Mouse (Mus musculus) regulatory T cell (primary cell): ENCODE measurements around the gene Pigyl.

Experiments used
- in situ Hi-C: fragments of 300-600 bp; cut with MboI, MseI; formaldehyde crosslinking; loops from one replicate; pipeline ENCODE4 v1.15.1; 2025; ENCODE audit warnings: high pct_unique_total_duplicates

Pigyl gene

DNA sequence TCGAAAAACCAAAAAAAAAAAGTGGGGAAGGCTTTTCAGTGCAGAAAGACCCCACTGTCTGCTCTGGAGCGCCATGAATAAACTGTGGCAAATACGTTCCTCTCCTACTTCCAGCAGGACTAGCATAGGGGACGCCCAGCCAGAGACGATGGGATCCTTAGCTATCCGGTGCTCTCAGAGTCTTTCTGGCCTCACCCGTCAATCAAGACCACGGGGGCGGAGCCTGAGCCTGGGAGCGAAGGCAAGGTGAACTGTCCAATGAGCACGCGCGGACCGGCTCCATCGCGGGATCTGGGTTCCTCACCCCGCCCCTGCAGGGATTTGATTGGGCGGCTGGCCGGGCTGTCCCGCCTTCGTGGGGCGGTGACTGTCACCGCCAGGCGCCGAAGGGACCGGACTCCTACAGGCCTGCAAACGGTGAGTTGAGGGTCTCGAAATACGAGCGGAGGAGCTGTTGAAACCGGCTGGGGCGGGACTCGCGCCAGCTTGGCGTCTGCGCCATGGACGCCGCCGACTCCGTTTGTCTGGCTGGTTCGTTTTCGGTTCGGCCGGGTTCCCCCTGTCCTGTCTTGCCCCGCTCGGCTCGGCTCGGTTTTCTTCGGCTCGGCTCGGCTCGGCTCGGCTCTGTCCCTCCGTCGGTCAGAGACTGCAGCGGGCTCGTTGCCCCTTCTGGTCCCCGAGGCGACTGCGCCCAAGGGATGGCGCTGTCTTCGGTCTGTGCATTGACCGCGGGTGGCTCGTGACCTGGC is at the start of gene Pigyl:
TSS of gene Pigyl (plus strand) at position 350 of the 749 bp plus-strand sequence.
- in situ Hi-C loops, result no loop called here

- in situ Hi-C loops, result no loop called here
Measured at GRCm38 (mm10) chr9:22108194-22108593, 48.5 kb upstream of the Pigyl start.

GRCm38 (mm10) chr9:22115635-22116034 is 41.0 kb upstream of the Pigyl start:
- in situ Hi-C loops, result no loop called here

- in situ Hi-C loops, result no loop called here
Measured at GRCm38 (mm10) chr9:22116086-22116485, 40.6 kb upstream of the Pigyl start.

DNA sequence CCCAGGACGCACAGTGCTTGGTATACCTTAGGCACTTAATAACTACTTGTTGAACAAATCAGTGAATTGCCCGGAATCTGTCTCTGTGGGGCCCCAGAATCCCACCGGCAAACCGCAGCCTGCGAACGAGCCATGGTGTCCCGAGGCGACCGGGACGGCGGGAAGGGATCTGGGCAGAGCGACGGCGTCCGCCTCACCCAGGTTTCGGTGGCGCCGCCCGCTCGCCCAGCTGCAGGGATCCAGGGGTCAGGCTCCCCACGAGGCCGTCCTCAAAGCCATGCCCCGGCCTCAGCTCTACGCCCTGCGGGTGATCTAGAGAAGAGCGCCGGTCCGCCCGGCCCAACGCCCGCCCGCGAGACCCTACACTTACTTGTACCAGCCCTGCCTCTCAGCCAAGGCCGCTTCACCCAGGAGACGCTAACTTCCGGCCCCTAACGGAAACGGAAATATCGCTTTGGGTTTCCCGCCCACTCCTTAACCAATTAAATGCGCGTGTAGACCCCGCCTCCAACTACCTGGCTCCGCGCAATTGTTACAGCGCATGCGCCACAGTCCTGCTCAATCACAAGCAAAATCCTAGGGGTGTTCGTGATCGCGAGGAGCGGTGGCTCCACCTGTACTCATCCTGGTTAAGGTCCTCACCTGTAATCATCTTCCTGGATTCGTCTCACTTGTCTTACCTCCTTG is 39.8 kb upstream of the Pigyl start, which contains the start of gene Elof1:
TSS of gene Elof1 (minus strand) at position 433 of the 687 bp plus-strand sequence.
- in situ Hi-C loops, result no loop called here

- in situ Hi-C loops, result no loop called here
Measured at GRCm38 (mm10) chr9:22117754-22118456, 38.7 kb upstream of the Pigyl start.

DNA sequence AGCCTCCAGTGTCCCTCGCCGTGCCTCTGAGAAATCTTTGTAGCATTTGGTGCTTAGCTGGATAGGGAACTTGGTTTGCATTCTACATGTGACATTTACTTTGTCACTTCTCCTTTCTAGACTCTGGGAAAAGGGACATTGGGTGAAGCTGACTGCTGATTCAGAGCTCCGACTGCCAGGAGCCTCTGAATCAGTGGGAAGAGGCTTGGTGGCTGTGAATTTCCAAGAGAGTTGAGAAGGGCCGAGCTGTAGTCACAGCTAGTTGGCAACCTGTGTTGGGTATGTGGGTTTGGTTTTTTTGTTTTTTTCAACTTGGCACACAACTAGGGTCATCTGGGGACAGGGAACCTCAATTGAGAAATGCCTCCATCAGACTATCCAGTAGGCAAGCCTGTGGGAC is 37.1 kb upstream of the Pigyl start:
- in situ Hi-C loops, result no loop called here

GRCm38 (mm10) chr9:22121545-22121944 is 35.1 kb upstream of the Pigyl start:
- in situ Hi-C loops, result loop anchor here (5.0 kb wide), 1 partner anchor 54 kb away; no protein-coding TSS in a partner anchor

DNA sequence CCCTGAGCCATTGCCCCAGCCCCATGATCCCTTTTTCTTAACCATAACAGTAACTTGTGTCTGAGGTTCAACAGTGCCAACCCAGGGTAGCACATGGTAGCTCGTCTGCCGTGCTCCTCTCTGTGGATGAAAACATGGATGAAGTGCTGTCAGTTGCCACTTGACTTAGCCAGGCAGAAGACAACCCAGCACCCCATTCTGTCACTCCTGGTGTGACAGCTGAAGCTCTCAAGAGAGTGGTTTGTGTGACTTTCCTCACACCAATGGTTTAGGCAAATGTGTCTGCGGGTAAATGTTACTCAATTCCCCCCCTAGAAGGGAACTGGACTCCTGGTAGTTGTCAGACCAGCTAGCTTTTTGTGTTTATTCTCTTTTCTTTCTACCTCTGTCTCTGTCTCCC is 34.6 kb upstream of the Pigyl start:
- in situ Hi-C loops, result loop anchor here (5.0 kb wide), 1 partner anchor 55 kb away; no protein-coding TSS in a partner anchor

- in situ Hi-C loops, result loop anchor here (5.0 kb wide), 1 partner anchor 56 kb away; no protein-coding TSS in a partner anchor
Measured at GRCm38 (mm10) chr9:22123069-22123609, 33.5 kb upstream of the Pigyl start.

DNA sequence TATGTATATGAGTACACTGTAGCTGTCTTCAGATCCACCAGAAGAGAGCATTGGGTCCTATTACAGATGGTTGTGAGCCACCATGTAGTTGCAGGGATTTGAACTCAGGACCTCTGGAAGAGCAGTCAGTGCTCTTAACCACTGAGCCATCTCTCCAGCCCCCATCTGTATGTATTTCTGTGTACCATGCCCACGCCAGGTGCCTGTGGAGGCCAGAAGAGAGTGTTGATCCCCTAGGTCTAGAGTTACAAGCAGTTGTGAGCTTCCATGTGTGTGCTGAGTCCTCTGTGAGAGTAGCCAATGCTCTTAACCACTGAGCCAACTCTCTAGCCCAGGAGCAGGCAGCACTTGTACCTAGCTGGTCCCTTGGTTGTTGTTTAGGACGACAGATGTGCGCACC is 32.5 kb upstream of the Pigyl start:
- in situ Hi-C loops, result loop anchor here (5.0 kb wide), 1 partner anchor 57 kb away; no protein-coding TSS in a partner anchor

- in situ Hi-C loops, result no loop called here
Measured at GRCm38 (mm10) chr9:22125246-22126027, 31.2 kb upstream of the Pigyl start.

DNA sequence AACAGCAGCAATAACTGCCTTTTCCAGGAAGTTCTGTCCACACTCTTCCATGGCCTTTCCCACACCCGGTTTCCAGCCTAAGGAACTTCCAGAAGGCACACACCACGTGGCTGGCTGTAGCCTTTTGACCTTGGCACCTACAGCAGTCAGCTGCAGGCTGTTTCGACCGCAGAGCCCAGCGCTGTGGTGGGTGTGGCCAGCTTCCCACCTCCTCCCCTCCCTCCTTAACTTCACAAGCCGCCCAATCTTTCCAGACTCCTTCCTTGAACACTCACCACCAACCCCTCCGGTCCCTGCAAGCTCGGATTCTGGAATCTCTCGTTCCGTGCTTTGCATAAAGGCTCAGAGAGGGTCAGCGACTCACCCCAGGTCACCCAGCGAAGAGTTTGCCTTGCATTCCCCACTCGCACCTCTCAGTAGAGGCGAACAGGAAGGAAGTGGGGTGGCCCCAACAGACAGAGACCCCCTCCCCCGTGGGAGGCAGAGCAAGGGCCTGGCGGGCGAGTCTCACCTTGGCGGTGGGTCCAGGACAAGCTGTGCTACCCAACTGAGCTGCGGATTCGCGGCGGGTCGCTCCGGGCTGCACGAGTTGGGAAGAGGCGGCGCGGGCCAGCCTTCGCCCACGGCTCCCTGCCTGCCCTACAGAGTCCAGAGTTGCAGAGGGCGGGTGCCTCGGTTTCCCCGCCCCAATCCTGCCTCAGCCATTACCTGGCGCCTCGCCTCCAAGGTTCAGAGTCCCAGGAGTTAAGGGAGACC is 25.2 kb upstream of the Pigyl start:
- in situ Hi-C loops, result no loop called here

DNA sequence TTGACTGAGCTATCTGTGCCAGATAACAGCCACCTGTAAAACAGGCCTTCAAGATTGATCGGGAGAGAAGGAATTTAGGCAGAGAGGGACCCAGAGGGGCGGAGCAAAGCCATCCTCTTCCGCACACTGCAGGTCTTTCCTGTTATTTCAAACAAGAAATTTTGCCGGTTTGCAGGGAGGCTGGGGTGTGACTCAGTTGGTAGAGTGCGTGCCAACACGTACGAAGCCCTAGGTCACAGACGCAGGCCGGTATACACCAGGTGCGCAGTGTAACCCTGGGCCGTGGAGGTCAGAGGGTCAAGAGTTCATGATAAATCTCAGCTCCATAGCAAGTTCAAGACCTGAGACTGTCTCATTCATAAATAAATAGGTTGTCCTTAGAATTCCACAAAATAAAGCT is 24.4 kb upstream of the Pigyl start:
- in situ Hi-C loops, result no loop called here

- in situ Hi-C loops, result no loop called here
Measured at GRCm38 (mm10) chr9:22134246-22134890, 22.3 kb upstream of the Pigyl start.

DNA sequence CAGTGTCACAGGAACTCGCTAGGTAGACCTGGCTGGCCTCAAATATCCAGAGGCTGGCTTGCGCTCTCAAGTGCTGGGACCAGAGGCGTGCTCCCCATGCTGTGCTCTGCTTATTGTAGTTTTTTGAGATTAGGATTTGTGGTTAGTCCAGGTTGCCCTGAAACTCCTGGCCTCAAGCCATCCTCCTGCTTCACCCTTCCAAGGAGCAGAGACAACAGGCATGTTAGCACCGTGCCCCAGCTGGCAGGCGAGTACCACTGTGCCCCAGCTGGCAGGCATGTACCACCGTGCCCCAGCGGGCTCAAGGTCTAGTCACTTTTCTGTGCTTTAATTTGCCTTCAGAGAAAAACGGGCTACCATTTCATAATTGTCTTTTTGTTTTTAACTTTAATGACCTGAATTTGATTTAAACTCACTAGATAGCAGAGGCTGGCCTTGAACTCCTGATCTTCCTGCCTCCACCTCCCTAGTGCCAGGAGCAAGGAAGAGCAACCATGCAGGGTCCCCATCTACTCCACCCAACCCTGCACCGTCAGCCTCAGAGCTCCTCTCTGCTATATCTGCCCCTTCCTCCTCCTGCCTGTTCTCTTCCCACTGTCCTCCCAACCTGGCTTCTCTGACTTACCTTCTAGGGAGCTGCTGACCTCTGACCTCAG is 21.5 kb upstream of the Pigyl start:
- in situ Hi-C loops, result no loop called here

DNA sequence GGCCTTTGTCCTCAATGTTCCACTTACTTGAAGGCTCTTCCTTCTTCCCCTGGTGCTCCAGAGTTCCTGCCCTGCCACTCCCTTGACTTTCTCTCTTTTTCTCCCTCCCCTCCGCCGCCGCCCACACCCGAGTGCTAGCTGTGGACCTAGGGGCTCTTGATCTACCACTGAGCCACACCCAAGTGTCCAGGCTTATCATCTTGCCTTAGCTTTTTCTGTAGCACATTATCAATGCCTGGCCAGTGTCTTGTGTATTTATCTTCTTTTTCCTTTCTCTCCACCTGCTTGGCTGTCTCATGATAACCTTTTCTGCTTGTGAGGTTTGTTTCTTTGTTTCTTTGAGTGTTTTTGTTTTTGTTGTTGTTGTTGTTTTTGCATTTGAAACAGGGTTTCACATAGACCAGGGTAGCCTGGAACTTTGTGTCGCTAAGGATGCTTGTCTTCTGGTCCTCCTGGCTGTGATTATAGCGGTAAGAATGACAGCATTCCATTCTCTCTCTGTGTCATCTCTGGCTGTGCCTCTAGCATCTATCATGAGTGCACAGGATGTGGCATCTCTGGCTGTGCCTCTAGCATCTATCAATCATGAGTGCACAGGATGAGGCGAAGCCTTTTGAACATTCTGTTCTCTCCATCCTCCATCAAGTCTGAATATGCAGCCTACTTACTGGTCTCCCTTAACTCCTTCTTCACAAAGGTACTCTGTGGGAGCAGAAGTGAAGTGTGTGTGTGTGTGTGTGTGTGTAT is 20.8 kb upstream of the Pigyl start, which contains the start of gene Acp5:
TSS of gene Acp5 (minus strand) at position 68 of the 747 bp plus-strand sequence.
- in situ Hi-C loops, result no loop called here

DNA sequence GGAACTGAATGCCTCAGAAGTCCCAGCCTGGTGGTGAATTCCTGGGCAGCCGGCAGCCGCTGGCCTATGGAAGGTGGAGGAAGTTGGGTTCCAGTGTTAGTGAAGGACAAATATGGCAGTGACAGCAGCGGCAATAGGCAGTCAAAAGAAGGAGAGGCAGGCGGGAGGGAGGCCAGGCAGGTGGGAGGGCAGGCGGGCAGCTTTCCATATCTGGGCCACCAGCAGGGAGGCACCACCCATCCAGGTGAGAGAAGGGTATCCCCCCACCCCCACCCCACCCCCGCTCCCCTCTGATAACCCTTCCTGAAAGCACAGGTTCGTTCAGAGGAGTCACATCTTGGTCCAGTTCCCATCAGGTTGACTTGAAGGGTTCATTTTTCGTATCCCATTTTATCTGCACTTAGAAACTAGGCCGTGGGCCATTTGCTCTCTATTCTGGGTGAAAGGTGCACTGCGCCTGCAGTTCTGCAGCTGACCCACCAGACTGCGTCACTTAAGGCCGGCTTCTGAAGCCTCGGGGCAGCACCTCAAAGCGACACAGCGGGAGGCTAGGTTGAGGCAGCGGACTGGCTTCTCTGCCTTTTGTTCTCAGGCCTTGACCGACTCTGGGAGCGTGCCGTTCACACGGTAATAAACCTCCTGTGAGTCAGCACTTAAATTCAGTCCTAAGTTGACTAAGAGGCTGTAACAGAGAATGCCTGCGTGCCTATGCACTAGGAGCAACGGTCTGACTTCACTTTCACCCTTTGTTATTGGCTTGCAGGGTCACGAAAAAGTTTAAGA is 19.7 kb upstream of the Pigyl start:
- in situ Hi-C loops, result no loop called here
